Mouse (Mus musculus): ENCODE measurements around the gene Itga11.

- TF ChIP-seq EP300 (IDR thresholded peaks at IDR 0.05; ENCODE audit: low read depth) (no peak), CTCF (IDR thresholded peaks at IDR 0.05; ENCODE audit: low read depth) (no peak)
These were observed 13.4 kb upstream of the Itga11 start for GRCm38 (mm10) chr9:62664115-62664725.

All from liver, postnatal 0 days (tissue).